Mouse (Mus musculus) CD4-positive, CD25-positive, alpha-beta regulatory T cell, adult 9 weeks (primary cell): ENCODE data around the gene Rxra. TPM values are rescaled to one million over a fixed set of nuclear protein-coding genes. Genes with fewer than 3 reads are reported as not detected.

Experiments
- polyA plus RNA-seq: library from polyadenylated mRNA; unstranded; fragments of 100-300 nt; shearing (Covaris generic); gene quantifications from one replicate; pipeline ENCODE4 v1.2.1, GENCODE M21; 2017

Gene Rxra
- 4.2 TPM for polyA plus RNA-seq

GRCm38 (mm10) chr2:27676106-27676477 lies at the start of gene Rxra:
Rxra (plus strand) TSS chr2:27676440.

Other genes with a start within 250 kb of the Rxra start
- gene Vav2, start 249.4 kb upstream of the Rxra start, polyA plus RNA-seq, result 6.4 TPM
- 0.38 TPM for gene Brd3os, start 234.1 kb upstream of the Rxra start, polyA plus RNA-seq
- gene Brd3, start 168.8 kb upstream of the Rxra start, polyA plus RNA-seq, result 60.6 TPM
- 24.0 TPM for gene Wdr5, start 161.3 kb upstream of the Rxra start, polyA plus RNA-seq
- gene Col5a1, start 210.0 kb downstream of the Rxra start, polyA plus RNA-seq, result not detected